Mouse (Mus musculus): ENCODE data around the gene Rbm5.

The Rbm5 gene

DNA sequence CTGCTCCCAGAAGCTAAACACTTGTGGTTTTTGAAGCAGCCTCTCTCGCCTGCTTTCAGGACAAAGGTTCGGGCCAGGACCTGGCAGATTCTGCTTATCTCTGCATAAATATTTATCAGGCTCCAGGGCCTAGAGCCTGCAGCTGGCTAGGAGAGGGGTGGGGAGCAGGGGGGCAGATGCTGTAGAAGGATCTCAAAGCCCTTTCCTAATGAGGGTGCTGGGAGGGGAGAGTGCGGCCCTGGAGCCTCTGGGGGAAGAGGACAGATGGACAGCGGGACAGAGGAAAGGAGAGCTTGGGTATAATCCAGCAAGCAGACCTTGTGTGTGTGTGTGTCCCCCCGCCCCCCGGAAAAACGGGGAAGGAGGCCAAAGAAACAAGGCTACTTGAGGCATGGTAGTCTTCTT lies 36.2 kb downstream of the Rbm5 start:
- DNase-seq (ENCODE audit: low read depth in 2 of 2, low spot score in 2 of 2): no peak

DNA sequence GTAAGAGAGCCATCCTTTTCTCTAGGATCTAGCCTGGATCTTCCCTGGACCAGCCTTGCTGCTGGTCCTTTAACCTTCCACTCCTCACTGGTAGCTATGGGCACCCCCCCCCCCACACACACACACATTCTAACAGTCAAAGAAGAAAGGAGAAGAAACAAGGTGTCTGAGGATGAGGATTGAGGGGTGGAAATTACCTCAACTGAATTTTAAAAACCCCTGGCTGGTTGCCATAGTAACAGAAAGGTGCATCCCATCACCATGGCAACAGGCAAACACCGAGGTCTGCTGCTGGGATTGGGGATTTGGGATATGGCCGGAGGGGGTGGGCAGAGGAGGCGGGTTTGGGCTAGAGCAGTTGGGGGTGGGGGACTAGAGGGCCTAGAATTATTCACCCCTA lies 41.1 kb downstream of the Rbm5 start:
- no peak for DNase-seq (ENCODE audit: low read depth in 2 of 2, low spot score in 2 of 2)

- DNase-seq (ENCODE audit: low read depth in 2 of 2, low spot score in 2 of 2): no peak
Measured at GRCm38 (mm10) chr9:107728919-107729670, 41.7 kb downstream of the Rbm5 start.

GRCm38 (mm10) chr9:107727041-107727440 lies 43.8 kb downstream of the Rbm5 start:
- no peak for DNase-seq (ENCODE audit: low read depth in 2 of 2, low spot score in 2 of 2)

- no peak for DNase-seq (ENCODE audit: low read depth in 2 of 2, low spot score in 2 of 2)
Measured at GRCm38 (mm10) chr9:107724796-107725195, 46.0 kb downstream of the Rbm5 start.

GRCm38 (mm10) chr9:107723794-107724531 lies 46.8 kb downstream of the Rbm5 start:
- peak in 1 of 2 experiments; percentile 12 for DNase-seq (ENCODE audit: low read depth in 2 of 2, low spot score in 2 of 2)

- DNase-seq (ENCODE audit: low read depth in 2 of 2, low spot score in 2 of 2): no peak
Measured at GRCm38 (mm10) chr9:107723292-107723691, 47.5 kb downstream of the Rbm5 start.

DNA sequence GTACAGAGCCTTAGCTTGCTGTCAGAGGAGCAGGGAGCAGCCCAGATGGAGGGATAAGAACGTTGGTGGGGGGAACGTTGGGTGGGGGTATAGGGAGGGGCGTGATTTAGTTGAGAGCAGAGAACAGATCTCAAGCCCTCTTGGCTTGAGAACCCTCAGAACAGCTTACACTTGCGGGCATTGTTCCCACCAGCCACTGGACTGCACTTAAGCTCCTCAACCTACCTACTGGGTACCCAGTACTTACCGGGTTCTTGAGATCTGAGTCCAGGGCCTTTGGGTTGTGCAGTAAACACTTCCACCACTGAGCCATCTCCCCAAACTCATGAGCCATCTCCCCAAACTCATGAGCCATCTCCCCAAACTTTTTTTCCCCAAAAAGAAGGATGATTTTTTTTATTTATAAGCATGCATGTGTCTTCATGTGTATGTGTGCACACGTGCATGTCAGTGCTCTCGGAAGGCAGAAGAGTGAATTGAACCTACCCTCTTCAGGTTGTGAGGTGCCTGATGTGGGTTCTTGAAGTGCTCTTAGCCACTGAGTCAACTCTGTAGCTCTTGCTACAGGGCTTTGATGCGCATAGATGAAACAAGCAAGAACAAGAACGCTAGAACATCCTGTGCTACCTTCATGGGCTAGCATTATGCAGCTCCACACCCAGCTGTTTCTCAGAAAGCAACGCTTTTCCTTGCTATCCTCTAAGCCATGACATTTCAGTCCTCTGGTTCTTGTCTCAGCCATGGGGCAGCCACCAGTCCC lies 51.8 kb downstream of the Rbm5 start:
- no peak for DNase-seq (ENCODE audit: low read depth in 2 of 2, low spot score in 2 of 2)

DNA sequence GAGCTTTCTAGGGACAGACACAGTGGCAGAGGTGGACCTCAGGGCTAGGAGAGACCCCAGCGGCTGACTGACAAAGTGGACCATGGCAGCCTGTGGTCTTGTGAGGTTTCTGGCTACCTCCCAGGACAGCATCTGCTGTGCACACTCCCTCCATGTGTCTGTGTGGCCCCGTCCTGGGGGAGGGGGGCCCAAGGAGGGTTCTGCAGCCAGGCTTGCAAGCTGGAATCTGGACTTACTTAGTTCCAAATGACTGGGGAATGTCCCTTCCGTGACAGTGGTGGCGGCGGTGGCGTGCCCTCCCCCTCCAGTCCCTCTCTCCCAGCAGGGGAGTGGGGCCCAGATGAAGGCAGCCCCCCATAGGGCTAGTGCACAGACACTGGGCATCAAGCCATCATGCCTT lies 53.8 kb downstream of the Rbm5 start:
- no peak for DNase-seq (ENCODE audit: low read depth in 2 of 2, low spot score in 2 of 2)

DNA sequence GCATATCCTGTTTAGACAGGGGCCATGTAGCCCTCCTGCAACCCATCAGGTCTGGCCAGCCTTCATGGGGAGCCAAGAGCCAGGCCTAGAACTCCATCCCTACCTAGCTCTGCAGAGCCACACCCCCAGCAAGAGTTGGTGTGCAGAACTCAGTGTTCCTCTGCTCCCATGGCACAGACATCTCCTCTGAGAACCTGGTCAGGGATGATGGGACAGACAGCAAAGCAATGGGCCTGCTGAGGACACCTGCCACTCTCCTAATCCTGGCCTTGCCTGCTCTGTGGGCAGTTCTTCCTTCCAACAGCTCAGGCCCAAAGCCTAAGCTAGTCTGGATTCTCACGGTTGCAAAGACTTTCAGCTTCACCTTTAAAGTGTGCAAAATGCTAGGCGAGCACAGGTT lies 55.2 kb downstream of the Rbm5 start:
- no peak for DNase-seq (ENCODE audit: low read depth in 2 of 2, low spot score in 2 of 2)

DNA sequence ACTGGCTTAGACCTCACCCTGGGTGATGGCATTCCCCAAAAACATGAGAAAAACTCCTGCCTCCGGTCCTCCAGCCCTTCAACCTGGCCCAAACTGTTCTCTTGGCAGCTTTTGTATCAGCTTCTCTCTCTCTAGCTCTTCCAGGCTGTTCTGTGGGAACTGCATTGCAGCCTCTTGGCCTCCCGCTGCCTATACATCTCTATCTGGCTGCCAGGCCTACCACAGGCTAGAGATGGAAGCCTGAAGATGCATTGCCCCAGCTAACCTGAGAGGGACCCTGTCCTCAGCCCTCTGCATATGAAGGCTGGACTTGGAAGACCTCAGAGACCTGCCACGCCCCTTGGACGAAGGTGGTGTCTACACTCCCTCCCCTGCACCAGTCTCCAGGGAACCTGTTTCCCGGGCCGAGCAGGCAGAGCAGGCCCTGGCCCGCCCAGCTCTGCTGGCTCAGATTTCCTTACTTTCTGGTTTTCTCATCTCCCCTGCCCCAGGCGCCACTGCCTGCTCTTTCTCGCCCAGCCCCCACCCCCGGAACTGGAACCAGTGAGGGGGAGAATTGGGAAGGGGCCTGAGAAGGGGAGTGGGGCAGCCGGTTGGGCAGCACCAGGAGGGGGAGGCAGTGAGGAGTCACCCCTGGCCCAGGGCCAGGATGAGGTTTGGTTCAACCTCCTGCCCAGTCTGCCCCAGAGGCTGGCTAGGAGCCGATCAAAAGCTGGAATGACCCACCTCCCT lies 56.4 kb downstream of the Rbm5 start:
- DNase-seq (ENCODE audit: low read depth in 2 of 2, low spot score in 2 of 2): no peak

DNA sequence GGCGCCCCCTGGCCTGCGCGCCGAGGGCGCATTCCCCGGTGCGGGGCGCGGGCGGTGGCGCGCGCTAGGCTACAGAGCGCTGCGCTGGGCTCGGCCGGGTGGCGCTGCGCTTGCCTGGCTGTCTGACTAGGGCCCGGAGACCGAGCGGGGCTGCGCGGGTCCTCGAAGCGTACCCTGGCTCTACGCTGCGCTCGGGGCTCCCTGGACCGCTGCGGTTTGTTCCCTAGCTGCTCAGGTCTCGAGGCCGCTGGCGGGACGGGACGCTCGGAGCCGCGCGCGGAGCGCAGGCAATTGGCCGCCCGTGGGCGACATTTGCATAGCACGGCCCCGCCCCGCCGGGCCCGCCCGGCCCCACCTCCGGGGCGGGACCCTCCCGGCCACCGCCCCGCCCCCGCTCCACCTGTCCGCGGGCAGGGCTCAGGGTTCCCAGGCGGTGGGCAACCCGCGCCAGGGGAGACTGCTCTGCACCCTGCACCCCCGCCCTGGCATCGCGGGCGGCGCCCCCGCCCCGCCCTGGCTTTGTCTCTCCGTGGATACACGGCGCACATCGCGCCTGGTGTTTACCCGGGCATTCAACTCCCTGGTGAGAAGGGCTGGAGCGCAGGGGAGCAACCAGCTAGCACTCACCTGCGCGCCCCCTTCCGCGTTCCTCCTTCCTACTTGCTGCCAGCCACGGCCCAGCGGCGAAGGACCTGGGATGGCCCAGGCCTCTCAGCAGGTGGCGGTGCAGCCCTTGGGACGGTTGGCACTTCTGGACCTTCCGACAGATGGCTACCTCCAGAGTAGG lies 60.9 kb downstream of the Rbm5 start, which contains the start of gene Sema3f:
Gene Sema3f (minus strand): TSS at position 779 of the 787 bp plus-strand sequence.
- peak; percentile 22 to 39 for DNase-seq (ENCODE audit: low read depth in 2 of 2, low spot score in 2 of 2)

DNA sequence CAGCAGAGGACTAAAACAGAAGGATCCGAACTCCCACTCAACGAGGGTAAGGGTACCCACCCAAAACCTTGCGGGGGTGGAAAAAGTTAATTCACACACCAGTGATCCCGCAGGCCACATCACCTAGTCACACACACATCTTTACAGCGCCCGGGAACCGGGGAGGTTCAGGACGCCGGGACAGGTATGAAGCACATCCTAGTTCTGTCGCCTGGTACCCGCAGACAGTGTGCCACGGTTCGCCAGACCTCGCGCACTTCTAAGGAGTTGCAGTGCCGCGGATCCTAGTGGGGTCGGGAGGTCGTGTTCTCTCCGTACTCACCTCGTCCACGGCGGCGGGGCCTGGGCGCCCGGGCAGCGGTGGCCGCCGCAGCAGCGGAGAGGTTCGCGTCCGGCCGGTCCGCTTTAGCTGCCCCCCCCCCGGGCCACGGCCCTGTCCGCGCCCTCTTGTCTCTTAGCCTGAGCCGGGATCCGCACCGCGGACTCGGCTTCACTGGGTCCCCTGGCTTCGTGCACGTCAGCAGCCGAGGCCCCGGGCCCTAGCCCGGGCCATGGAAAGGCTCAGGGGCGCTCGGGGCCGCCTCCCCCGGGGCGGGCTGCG lies 61.6 kb downstream of the Rbm5 start:
- DNase-seq (ENCODE audit: low read depth in 2 of 2, low spot score in 2 of 2): no peak

DNA sequence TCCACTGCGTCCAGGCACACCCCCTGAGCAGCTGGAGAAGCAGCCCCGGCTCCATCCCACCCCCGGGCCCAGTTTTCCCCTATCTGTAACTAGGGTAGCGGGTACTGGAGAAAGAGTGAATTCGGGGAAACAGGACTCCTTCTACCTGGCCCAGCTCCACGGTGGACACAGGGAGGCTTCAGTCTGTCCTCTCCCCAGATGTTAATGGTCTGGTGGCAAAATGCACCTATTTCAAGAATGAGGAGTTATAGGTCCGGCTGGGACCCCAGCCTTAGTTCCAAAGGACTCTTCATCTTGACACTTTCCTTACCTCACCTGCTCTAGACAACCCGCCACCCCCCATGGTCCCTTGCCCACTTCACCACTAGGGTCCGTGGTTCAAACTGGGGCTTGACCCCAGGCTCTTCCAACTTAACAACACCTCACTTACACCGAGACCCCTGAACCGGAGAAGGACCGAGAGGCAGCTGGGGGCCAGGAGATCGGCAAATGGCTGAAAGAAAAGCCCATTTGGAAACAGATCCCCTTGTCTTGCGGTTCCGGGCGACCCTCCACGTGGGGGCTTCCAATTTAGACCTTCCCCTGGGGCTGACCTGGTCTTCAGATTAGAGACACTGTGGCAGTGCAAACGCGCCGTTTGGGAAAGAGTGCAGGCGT lies 62.2 kb downstream of the Rbm5 start:
- DNase-seq (ENCODE audit: low read depth in 2 of 2, low spot score in 2 of 2): no peak

DNA sequence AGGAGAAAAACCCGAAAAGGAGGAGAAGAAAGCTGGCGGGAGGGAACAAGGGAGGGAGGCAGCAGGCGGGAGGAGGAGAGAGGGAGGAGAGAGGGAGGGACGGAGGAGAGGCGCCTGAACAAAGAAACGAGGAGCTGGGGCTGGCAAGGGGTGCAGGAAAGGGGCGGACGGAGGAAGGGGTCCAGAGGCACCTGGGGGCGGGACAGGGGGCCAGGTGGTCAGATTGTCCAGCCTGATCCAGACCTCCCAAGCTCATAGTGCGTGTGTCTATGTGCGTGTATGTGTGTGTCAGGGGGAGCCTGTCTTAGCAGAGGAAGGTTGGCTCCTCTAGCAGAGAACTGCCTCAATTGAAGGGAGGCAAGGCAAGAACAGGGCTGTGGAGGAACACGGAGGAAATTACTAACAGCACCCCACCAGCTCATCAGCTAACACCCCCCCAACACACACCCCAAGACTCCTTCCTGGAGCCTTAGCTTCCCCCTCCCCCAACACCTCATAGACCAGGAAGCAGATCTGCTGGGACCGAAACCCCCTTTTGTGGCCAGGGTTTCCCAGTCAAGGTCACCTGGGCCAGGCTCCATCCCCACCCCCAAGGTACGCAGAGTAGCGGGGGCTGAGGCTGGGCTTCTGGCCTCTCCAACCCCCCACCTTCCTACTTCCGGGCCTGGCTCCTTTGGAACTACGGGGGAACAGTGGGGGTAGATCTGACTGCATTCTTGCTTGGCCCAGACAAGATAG lies 62.9 kb downstream of the Rbm5 start:
- DNase-seq (ENCODE audit: low read depth in 2 of 2, low spot score in 2 of 2): no peak

- no peak for DNase-seq (ENCODE audit: low read depth in 2 of 2, low spot score in 2 of 2)
Measured at GRCm38 (mm10) chr9:107706781-107707211, 64.0 kb downstream of the Rbm5 start.

GRCm38 (mm10) chr9:107703337-107704122 lies 67.3 kb downstream of the Rbm5 start:
- DNase-seq (ENCODE audit: low read depth in 2 of 2, low spot score in 2 of 2): no peak
